Mouse (Mus musculus) ES-E14 (cell line): ENCODE measurements at regions not wholly inside any gene's neighbourhood (a gene's known extent, or its start where the extent isn't known, plus 50 kb on each side); places are given as distances from the start of the nearest gene placed in this dataset.
"Not testable (repeated sequence)": the region's sequence is repeated elsewhere in the genome, so short reads cannot be mapped to it uniquely, and the experiment has no call there.

Experiments used
- CHD2 ChIP-seq: IDR thresholded peaks from 2 replicates; pipeline ENCODE4 v1.6.1; 2014; ENCODE audit warnings: mild to moderate bottlenecking, low read depth, low read length, inconsistent platforms
- MAFK ChIP-seq: IDR thresholded peaks from 2 replicates; pipeline ENCODE4 v1.6.1; 2014; ENCODE audit warnings: mild to moderate bottlenecking, low read depth, low read length, inconsistent platforms; ENCODE audit not compliant: insufficient read depth

- TF ChIP-seq CHD2, MAFK: not testable (repeated sequence)
These were observed 112.4 kb upstream of the Tac1 start for GRCm38 (mm10) chr6:7442286-7442685.
